Mouse (Mus musculus) stomach, postnatal 0 days (tissue): ENCODE measurements at regions not wholly inside any gene's neighbourhood (a gene's known extent, or its start where the extent isn't known, plus 50 kb on each side); places are given as distances from the start of the nearest gene placed in this dataset.
"Not testable (repeated sequence)": the region's sequence is repeated elsewhere in the genome, so short reads cannot be mapped to it uniquely, and the experiment has no call there.

Source experiments
- CTCF ChIP-seq: IDR thresholded peaks from 2 replicates; pipeline ENCODE4 v1.5.1; 2016; ENCODE audit warnings: antibody characterized with exemption, low read depth, mild to moderate bottlenecking, moderate library complexity
- EP300 ChIP-seq: optimal IDR thresholded peaks from 2 replicates; pipeline ENCODE3; 2016; ENCODE audit warnings: antibody characterized with exemption

DNA sequence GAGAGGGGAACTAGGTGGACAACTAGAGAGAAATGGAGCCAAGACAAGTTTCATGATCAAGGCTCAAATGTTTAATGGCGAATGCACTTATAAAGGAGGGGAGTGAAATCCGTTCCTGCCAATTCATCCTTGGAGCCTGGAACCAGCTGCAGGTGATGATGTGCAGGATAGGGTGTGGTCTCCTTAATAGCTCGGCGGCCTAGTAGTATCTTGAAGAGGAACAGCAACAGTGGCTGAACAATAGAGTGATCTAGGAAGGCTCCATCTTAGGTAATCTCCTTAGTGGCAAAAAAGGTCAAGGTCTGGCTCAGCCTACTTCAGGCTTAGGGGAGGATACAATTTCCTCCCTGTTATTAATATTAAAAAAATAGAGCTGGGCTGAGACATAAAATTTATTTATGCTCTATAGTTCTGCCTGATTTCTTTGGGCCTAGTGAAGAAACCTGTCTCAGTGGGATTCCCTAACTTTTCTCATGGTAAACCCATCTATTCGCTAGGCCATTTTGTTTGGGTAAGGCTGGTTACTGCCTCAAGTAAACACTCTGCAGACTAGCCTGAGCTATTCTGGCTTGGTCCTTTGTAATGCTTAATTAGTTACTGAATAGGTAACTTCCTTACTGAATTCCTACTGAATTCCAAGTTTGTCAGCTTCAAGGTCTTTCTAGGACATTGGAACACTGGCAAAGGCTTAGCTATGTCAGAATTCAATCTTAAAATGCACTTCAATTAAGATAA is 2490.7 kb downstream of the Cntnap5b start:
- TF ChIP-seq CTCF, EP300: not testable (repeated sequence)
